Mouse (Mus musculus) neutrophil, adult 5-6 weeks (primary cell): ENCODE data around the gene Osbpl6. TPM values are rescaled to one million over a fixed set of nuclear protein-coding genes. Genes with fewer than 3 reads are reported as not detected.

Experiments
- ATAC-seq: fragments of 151-379, 151-347 bp; 2 replicates; pipeline ENCODE4 v1.8.0; 2017; ENCODE audit warnings: mild to moderate bottlenecking, moderate TSS enrichment; ENCODE audit not compliant: insufficient number of reproducible peaks, poor library complexity, low FRiP score, severe bottlenecking; ENCODE audit errors: extremely low read depth
- total RNA-seq: library from RNA; stranded (forward); fragments of 200-1000 nt; gene quantifications from 2 replicates; pipeline ENCODE4 v1.2.3, GENCODE M21; 2017

The Osbpl6 gene
- total RNA-seq, 1 experiment from 2014 or later = not detected

GRCm38 (mm10) chr2:76541900-76542299 is 135.6 kb downstream of the Osbpl6 start:
- ATAC-seq = no peak

GRCm38 (mm10) chr2:76542921-76543320 is 136.6 kb downstream of the Osbpl6 start:
- no peak for ATAC-seq

DNA sequence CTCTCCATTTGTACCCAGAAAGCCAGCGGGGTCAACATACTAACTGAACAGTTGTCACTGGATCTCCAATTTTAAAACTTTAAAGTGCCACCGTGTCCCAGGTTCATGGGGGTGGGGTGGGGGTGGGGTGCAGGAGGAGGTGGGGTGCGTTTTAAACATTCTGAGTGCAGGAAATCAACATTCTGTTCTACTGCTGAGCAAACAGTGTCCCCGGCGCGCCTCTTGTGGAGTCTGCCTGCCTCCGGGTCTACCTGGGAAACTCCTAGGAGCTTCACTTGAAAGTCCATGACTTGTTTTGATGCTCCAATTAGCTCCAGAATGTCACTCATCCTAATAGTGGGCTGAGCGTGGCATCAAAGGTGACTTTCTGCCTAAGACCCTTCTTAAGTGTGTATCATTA is 139.2 kb downstream of the Osbpl6 start:
- ATAC-seq = no peak

DNA sequence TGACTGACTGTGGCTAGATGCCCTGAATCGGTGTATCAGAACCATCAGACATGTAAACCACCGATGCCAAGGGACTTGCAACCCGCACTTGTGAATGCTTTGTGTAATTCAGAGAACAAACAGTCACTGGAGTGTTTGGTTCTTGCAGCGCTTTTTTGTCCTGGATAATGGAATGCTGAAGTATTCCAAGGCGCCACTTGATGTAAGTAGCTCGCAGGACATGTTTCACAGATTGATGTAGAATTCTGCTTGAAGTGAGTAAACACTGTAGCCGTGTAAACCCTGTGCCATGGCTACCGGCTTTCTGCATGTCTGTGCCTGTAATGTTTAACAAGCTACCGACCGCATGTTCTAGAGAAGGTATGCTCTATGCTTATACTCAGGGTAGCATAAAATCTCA is 141.9 kb downstream of the Osbpl6 start:
- no peak for ATAC-seq

GRCm38 (mm10) chr2:76548836-76549235 is 142.5 kb downstream of the Osbpl6 start:
- ATAC-seq = no peak

GRCm38 (mm10) chr2:76549316-76549715 is 143.0 kb downstream of the Osbpl6 start:
- no peak for ATAC-seq

GRCm38 (mm10) chr2:76555852-76556558 is 149.7 kb downstream of the Osbpl6 start:
- no peak for ATAC-seq

GRCm38 (mm10) chr2:76560146-76560545 is 153.8 kb downstream of the Osbpl6 start:
- ATAC-seq = no peak

DNA sequence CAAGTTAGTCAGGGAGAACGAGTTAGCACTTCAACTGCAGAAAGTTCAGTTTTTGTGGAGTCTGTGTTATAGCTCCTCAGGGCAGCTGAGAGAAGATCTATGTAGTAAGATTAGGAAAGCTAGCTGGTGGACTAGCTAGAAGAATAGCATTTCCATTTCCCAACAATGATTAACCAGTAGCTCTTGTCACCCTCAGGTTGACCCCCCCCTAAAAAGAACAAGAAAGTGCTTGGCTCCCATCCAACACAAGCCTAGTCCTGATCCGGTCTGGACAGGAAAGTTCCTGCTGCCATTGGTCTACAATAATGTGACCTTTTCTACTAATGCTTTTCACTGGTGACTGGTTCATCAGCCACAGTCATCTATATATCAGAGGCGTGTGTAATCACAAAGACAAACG is 157.6 kb downstream of the Osbpl6 start:
- no peak for ATAC-seq

- ATAC-seq = no peak
These were observed 160.7 kb downstream of the Osbpl6 start for GRCm38 (mm10) chr2:76566933-76567551.

DNA sequence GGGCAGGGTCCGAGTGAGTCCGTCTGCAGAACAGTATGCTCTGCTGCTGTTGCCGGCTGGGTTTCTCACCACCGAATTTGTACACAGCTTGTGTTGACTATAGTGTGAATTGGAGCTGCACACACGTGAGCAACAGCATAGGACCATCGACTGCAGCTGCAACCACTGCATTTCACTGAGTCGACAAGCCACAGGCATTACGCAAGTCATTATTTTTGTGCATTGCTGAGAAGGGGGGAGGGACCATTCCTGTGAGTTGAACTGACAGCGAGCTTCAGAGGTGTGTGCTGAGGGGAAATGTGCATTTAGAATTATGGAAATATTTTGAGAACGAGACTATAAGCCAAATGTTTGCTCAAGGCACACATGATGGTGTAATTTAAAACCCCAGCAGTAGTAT is 165.2 kb downstream of the Osbpl6 start:
- ATAC-seq = no peak

DNA sequence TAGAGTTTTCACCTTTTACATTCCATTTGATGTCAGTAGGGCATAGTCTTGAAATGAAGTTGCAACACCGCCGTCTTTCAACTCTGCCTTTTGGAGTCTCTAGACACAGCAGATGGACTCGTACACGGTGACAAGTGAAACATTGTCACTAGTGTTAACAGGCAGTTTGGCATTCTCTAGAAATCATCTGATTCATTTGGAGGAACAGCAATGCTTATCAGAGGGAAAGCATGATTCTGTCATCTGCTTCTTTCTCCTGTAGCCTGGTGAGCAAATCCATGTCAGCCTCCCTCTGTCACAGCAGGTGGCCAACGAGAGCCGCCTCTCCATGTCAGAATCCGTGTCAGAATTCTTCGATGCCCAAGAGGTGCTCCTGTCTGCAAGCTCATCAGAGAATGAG is 172.6 kb downstream of the Osbpl6 start:
- ATAC-seq = no peak

DNA sequence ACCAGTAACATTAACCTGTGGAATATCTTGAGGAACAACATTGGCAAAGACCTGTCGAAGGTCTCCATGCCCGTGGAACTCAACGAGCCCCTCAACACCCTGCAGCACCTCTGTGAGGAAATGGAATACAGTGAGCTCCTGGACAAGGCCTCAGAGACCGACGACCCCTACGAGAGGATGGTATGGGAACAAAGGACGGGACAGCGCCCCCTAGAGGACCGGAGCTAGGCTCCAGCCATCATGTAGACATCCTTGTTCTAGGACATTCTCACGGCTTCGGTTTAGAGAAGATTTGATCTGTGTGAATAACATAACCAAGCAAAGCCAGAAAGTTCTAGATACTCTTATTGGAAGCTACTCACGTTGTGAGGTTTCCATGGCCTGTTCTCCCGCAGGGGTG is 178.8 kb downstream of the Osbpl6 start:
- no peak for ATAC-seq

- ATAC-seq = no peak
These were observed 180.6 kb downstream of the Osbpl6 start for GRCm38 (mm10) chr2:76586906-76587305.

DNA sequence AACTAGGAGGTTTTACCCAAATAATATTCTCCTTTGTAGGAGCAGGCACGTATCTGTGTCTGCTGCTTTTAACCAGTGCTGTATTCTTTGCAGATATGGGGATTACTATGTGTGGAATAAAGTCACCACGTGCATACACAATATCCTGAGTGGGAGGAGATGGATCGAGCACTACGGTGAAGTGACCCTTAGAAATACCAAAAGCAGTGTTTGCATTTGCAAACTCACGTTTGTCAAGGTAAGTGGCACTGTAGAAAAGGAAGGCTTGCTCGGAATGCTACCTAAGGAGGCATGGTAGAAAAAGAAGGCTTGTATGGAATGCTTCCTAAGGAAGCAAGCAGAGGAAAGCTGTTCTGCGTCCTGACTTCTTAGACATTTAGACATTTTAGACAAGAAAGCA is 183.9 kb downstream of the Osbpl6 start:
- no peak for ATAC-seq

DNA sequence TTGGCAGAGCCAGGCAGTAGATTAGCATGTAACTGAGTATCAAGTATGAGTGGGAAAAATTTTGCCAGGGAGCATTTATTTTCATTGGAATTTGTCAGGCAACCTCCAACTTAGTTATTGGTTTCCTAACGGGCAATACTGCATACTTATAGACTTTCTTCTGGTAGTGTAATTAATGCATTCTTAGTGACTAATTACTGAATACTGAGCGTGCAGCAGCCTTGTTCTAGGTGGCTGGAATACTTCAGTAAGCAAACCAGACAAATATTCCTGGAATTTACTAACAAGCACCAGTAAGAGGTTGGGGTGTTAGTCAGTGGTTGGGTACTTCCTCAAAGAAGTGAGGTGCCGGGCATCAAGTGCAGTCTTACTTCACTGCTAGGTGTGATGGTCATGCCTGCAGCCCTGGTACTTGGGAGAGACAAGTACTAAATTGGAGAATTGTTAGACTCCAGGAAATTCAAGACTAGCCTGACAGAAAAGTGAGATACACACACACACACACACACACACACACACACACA is 186.2 kb downstream of the Osbpl6 start:
- no peak for ATAC-seq

- ATAC-seq = no peak
These were observed 191.2 kb downstream of the Osbpl6 start for GRCm38 (mm10) chr2:76597521-76597920.

GRCm38 (mm10) chr2:76599214-76599613 is 192.9 kb downstream of the Osbpl6 start:
- no peak for ATAC-seq

GRCm38 (mm10) chr2:76602256-76602655 is 195.9 kb downstream of the Osbpl6 start:
- no peak for ATAC-seq

GRCm38 (mm10) chr2:76606704-76607103 is 200.4 kb downstream of the Osbpl6 start:
- no peak for ATAC-seq
